Mouse (Mus musculus) thymus, postnatal 10 days (tissue): ENCODE data around the gene Wt1.

Source experiments
- DNase-seq, 2 experiments: peaks; one replicate each; pipeline ENCODE4 v3.0.0; 2021; ENCODE audit warnings: low spot score in 2 of 2

Gene Wt1

DNA sequence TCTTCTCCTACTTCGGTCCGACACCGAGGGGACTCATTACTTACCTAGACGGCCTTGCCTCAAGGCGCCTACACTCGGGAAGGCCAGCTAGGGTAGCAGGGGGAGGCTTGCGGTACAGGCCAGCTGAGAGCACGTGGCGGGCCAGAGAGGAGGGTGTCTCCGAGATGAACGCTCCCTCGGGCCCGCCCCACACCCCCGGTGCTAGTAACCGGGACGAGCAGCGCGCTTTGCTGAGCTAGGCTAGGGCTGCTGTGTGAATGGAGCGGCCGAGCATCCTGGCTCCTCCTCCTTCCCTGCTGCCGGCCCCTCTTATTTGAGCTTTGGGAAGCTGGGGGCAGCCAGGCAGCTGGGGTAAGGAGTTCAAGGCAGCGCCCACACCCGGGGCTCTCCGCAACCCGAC is at the start of gene Wt1:
Gene Wt1 (plus strand): TSS at position 251 of the 400 bp plus-strand sequence.
- no peak for DNase-seq

DNA sequence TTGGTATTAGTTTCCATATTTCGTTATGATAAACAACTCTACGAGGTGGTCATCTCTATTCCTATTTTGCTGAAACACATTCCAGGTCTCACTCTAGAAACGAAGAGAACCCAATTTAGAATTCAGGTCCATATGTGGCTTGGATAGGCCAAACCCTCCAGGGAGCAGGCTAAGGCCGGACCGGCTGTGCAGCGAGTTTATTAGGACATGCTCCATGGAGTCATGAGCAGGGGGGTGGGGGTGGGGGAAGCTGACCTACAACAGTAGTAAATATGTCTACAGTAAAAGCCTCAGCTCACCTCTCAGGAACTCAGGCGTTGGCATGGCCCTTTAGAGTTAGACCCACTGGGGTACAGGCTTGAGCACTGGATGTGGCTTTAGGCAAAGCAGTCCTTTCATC is 49.2 kb upstream of the Wt1 start:
- no peak for DNase-seq

DNA sequence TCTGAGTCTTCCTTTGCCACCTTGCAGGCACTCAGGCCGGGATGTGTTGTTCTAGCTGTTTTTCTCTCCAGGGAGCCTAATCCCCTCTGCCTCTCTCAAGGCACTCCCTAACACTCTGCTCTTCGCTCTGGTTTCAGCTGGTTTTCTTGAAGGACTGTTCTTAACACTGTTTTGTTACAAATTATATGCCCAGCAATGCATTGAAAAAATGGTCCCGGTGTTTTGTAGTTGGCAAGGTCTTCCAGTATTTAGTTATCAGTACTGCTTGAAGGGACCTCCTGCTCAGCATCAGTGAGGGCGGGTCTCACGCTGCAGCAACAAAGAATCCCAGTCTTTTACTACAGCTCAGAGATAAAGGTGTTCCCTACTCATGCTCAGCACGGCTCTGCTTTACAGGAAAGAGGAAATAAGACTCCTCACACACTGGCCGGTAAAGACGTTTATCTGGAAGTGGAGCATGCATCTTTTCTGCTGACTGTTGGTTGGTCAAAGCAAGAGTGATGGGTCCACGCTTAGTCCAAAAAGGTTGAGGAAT is 44.0 kb upstream of the Wt1 start:
- no peak for DNase-seq

DNA sequence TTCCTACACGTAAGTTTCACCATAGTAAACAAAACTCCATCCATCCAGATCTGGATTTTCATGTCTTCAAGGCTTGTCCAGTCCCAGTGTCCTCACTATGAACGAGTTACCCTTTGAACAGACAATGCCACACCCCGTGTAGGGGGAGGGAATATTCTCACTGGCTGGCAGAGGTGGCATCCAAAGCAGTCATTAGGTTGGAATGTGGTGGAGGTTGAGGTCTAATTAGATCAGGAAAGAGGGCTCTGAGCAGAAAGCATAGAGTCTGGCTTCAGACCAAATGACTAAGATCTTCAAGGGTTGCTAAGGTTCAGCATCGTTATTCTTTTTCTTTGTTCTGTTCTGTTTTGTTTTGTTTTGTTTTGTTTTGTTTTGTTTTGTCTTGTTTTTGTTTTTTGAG is 42.3 kb upstream of the Wt1 start:
- no peak for DNase-seq

DNA sequence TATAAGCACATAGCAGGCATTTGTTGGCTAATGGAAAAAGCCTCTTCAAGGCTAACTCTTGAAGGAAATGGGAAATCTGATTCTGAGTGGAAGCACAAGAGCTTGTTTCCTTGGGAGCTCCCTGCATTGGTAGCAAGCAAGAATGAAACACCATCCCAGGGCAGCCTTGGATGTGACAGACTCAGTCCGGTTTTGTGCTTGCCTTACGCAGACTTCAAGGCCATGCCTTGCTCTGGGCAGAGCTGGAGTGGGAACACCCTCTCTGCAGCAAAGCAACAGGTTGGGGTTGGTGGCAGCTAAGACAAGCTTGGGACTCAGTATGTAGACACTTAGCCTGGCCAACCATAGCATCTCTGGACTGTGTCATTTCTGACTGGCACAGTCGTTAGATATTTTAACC is 40.2 kb upstream of the Wt1 start:
- DNase-seq, result no peak

DNA sequence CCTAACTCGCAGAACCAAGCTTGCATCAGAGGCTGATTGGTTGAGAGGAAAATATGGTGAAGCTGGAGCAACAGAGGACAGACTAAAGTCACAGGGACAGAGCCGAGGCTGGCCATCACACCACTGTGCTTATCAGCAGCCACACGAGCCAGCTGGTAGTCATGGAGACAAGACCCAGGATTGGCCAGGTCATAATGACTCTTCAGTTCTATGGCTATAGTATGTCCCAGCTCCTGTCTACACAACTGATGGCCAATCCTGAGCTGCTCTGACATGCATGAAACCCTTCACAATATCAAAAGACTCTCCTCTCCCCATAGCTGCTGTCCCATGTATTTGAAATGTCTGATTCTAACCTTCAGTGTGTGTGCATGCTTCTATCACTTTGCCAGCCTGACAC is 38.3 kb upstream of the Wt1 start:
- DNase-seq, result no peak

DNA sequence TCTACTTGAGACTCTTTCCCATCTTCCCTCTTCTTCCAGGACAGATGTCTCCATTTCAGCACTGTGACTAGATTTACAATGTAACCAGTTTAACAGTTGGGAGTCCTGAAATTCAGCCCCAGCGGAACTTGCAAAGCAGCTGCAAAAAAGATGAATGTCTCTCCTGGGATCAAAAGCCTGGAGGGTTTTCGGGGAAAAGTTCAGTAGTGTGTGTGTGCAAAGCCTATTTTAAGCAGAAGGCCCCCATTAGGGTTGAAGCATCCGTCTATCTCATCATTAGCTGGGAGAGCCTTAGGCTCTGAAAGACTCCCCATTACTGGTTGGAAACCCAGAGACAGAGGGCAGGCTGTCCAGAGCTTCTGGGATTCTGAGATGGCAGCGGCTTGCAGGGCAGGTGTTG is 37.2 kb upstream of the Wt1 start:
- DNase-seq, result no peak

DNA sequence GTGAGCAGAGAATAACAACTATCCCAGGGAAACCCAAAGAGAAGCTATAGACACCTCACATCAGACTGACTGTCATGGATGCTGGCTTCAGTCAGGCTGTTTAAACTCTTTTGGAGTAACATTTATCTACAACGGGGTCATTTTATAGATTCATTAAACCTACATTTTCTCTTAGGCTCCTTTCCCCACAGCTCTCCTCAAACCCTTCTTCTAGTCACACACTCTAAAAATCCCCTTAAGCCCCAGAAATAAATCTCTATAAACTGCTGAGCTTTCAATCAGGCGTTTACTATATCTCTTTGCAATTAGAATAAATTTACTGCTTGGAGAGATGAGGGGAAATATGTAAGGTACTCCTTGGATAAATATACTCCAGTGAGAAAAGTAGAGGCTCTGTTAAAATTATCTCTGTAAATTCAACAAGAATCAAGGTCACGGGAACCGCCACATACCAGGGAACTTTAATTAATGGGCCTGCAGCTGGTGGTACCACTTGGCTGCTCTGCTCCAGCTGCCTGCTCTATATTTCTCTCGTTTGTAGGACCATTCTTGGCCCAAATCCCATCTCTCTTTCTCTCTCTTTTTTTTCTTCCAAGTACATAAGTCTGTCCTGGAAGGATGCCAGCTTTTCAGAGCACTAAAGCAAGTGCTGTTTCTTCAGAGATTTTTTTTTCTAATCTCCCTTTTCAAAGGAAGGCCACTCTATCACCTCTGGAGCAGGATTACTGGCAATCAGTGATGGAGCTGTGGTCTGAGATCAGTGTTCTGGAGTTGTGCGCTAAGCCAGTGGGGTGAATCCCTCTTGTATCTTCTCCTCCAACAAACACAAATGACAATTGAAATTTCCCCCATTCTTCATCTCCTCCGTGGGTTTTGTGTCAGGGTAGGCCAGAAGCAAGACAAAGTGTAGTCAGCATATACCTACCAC is 36.5 kb upstream of the Wt1 start:
- no peak for DNase-seq

DNA sequence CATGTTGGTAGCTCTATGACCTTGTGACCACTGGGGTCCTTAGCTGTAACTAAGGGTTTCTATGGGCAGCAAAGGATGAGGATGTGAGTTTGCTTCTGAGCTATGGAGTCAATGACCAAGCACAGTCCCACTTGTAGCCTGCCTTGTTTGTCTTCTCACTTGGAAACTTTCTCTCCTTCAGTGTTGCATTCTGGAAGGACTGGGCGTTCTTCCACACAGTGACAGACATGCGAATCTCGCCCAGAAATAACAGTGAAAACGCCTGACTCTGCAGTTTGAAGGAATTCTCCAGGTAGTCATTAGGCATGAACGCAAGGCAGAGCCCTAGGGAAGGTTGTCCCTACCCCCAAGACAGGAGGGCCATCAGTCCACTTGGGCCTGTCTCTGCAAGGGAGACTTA is 35.3 kb upstream of the Wt1 start:
- DNase-seq, result no peak

DNA sequence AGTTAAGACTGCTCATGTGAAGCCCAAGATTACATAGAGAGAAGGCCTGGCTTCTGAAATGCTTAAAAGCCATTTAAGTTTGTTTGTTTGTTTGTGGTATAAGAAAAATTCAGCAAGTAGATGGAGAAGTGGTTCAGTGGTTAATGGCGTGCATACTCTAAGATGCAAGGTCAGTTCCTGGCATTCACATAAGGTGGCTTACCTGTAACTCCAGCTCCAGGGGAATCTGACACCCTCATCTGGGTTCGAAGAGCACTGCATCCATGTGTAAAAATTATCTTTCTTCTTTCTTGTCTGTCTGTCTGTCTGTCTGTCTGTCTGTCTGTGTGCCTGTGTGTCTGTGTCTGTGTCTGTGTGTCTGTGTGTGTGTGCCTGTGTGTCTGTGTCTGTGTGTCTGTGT is 34.6 kb upstream of the Wt1 start, which contains the start of gene Gm11060:
Gene Gm11060 (plus strand): TSS at position 301 of the 400 bp plus-strand sequence.
- DNase-seq, result no peak

DNA sequence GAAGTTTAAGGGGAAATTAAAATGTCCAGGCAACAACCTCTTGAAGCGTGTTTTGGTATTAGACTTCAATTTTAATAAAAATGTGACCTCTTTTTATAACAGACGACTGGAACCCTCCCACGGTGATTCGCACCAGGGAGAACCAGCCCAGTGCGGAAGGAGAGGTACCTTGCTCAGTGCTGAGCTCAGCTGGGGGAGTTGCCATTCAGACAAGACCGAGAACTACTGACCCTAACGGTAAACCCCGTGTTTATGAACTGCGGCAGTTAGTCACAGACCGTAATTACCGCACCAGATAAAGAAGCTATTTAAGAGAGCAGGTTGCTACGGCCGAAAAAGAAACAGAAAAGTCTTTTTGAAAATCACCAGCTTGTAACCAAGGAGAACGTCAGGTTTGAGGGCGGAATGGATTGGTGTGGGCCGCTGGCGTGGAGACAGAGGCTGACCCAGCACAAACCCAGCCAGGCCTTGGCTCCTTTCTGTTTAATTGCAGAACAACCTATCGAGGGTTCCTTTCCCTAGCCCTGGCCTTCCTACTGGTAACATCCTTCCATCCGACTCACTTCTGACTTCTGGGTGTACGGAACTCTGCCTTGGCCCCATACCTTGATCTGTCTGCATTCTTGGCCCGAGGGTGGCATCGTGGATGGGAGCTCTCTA is 28.9 kb upstream of the Wt1 start:
- no peak for DNase-seq

DNA sequence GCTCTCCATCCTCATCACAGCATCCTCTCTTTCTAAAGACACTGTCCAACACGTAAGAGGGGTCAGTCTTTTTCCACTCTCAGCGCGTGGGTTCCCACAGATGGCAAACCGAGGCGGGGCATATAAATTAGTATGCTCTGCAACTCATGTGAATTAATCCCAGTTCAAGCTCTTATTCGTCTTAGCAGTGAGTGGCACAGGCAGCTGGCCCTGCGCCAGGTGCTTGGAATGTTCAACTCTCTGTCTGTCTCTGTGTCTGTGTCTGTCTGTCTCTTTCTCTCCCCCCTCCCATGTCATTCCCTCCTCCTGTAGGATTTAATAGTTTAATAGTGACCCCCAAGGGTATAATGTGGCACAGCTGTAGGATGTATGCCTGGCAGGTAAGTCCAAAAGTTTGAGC is 26.9 kb upstream of the Wt1 start:
- no peak for DNase-seq

DNA sequence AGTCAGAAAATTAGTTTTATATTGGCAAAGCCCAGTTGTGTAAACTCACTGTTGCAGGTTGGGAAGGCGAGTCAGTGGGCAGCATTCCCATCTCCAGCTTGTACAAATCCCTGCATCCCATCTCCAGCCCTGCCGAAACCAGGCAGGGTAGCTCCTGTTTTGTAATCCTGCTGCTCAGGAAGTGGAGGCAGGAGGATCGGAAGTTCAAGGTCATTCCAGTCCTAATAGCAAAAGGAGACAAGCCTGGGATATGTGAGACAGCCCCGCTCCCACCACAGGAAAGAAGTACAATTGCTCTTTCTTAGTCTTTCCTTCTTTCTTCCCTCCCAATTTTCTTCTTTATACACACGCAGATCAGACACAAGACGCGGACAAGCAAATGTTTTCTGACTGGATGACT is 25.8 kb upstream of the Wt1 start:
- DNase-seq, result no peak

DNA sequence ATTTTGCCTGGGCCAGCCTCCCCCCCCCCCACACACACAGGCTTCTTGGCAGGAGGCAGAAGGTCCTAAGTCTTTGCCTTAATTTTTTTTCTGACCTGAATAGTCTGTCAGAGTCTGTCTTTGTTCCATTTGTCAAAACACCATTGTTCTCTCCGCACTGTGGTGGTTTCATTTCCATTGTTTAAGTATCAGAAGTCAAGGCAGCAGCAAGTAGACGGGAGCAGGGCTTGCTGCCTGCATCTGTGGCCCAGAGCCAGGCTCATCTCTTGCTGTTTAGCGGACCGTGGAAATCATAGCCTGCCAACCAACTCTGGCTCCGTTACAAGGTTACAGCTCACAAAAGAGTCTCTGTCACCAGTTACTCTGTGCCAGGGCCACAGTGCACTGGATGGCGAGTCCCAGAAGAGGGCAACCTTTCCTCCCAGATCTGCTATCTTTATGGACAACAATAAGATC is 17.6 kb upstream of the Wt1 start:
- no peak for DNase-seq

DNA sequence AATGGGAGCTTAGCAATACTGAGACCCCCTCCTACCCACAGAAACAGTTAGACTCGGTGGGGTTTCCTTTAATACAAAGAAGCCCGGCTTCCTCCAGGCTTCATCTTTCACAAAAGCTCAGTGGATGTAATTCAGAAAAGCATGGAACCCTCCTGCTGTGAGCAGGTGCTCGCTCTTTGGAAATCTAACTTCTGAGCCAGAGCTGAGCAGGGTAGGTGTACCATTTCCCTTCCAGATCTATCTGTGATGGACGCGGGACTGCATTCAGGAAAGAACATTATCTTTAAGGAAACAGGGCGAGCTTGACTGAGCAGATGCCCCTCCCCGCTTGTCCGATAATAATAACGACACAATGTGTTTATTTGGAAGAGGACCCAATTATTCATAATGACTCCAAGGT is 12.3 kb upstream of the Wt1 start:
- no peak for DNase-seq

DNA sequence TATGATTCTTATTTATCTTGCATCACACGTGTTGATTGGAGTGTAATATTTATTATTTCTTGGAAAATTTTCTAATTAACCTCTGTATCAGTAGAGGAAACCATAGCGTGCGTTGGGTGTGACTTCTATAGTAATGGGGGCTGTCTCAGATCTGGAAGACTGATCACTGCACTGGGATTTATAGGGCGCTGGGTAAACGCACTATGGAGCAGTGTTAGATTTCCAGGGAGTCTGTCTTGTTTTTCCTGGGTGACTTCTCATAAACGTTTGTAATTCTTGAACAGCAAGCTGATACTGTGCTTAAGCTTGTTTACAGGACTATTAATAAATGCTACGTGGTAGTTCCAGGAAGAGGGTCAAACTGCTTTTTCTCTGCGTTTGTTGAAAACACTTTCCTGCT is 8.7 kb upstream of the Wt1 start:
- no peak for DNase-seq

DNA sequence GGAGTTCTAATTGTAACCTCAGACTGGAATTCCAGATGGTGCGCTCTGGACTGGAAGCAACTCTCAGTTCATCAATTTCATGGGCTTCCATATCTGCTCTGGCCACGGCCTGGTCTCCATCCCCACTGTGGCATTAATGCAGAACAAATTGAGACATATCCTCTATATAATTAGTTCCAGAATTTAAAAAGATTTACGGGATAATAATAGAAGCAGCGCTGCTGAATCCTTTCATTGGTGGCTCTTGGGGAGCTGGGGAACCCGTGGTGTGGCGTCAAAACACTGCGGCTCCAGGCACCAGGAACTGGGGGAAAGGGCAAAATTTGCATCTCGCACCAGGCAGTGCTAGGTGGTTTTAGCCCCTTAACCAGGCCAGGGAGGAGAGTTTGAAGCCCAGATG is 4.1 kb upstream of the Wt1 start:
- no peak for DNase-seq

DNA sequence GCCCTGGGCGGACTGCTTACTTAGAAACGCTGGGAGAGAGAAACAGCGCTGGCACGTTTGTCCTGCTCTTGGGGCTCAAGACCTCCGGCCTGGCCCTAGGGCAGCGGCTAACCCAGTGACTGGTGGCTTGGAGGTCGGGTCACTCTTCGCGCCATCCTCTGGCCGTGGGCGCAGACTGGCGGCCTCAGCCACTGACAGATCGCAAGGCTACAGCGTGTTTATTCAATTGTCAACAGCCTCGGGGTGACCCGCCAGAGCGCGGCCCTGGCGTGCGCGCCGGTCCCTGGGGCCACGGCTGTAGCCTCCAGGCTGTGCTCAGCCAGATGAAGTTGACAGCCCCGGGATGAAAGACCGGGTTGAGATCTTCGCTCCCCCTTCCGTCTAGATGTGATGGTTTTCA is 3.4 kb upstream of the Wt1 start:
- DNase-seq, result no peak

DNA sequence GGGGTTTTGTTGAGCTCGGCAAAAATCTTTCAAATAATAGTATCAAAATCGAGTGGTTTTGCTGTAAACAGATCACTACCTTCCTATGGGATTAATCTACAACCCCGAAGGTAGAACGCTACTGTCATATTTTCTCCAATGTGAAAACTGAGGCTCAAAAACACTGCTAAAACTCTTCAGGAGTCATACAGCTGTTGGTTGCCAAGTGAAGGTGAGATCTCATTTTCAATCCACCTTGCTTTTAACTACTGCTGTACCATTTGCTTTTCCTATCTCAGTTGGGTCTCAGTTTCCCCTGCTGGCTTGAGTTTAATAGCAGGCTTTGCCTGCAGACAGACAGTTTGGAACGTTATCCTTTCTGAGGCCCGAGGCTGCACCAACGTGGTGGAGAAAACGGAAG is 2.9 kb upstream of the Wt1 start:
- no peak for DNase-seq

DNA sequence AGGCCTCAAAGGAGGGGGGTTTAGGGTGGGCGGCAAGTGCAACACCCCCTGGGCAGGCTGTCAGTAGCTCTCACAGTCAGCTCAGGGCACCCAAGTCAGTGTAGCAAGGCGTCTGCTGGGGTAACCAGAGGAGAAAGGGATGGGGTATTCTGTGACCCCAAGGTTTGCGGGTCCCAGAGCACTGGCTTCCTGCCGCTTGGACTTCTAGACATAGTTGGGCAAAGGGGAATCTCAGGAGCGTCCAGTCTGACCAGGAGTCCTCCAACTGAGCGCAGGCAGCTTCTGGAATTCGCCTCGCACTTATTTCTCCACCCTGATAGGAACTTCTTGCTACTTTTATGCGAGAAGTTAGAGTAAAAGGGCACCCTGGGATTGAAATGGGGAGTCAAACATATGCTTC is 2.4 kb upstream of the Wt1 start:
- no peak for DNase-seq

DNA sequence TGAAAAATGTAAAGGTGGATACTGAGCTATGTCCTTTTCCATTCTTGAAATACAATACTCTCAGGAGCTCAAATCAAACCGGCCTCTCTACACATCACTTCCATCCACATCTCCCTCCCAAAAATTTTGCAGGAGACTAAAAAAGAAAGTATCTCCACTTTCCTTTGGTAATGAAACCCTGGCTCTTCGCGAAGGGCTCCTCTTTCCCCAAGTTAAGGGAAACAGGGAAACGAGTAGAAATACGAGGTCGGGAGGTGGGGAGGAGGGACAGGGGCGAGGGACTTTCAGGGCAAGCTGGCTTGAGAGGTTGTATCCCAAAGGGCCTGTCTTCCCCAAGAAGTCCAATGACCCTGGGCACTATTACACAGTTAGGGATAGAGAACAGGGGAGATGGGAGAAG is 1.9 kb upstream of the Wt1 start:
- DNase-seq, result no peak

DNA sequence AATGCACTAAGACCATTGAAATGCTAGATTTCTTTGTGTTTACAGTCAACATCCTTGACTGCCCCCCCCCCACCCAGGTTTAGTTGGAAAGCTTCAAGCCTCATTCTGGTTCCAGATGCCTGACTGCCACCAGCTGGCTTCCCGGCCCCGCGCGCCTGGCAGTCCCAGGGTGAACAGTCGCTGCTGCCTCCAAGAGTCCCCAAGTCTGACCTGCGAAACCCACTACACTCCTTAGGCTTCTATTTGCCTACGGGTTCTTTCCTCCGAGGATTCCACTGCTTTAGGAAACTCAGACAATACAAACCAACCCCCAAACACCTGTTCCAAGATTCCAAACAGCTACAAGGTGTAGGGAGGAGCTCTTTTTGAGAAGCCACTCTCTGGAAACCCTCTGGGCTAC is 1.1 kb upstream of the Wt1 start:
- DNase-seq, result no peak

DNA sequence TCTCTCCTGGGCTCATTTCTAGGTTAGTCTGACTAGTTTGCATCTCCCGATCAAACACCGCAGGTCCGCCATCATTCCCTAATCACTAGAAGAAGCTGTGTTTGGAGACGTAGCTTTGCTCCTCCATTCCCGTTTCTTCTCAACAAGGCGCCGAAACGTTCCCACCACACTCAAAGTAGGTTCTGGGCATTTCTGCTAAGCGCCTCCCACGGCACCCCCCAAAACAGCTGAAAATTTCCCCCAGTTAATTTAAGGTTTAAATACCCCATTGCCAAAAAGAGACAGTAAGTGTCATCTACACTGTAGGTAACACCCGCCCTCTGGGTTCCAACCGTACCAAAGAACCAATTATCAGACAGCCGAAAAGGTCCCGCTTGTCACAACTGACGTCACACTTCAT is 688 bp upstream of the Wt1 start:
- no peak for DNase-seq
